Mouse (Mus musculus) heart, embryonic 10.5 days (tissue): ENCODE measurements around the gene Bmp7. TPM values are rescaled to one million over a fixed set of nuclear protein-coding genes. Genes with fewer than 3 reads are reported as not detected.
A peak's percentile ranks its signal among the peaks of the same experiment; 100 is the strongest.

Experiments
- DNase-seq: peaks from one replicate; pipeline ENCODE4 v3.0.0-alpha.2; 2017; ENCODE audit warnings: low spot score
- H3K27ac ChIP-seq: fragments of 300-500 bp; sonication (generic); 2 replicates; pipeline ENCODE4 v1.5.1; 2016; ENCODE audit warnings: mild to moderate bottlenecking
- H3K27me3 ChIP-seq: fragments of 300-500 bp; sonication (generic); 2 replicates; pipeline ENCODE4 v1.6.1; 2016; ENCODE audit warnings: mild to moderate bottlenecking; ENCODE audit not compliant: poor library complexity, insufficient read depth, severe bottlenecking
- H3K36me3 ChIP-seq: fragments of 300-500 bp; sonication (generic); 2 replicates; pipeline ENCODE4 v1.6.1; 2016; ENCODE audit warnings: mild to moderate bottlenecking, moderate library complexity
- H3K4me1 ChIP-seq: fragments of 300-500 bp; sonication (generic); 2 replicates; pipeline ENCODE4 v1.6.1; 2016; ENCODE audit warnings: mild to moderate bottlenecking
- H3K4me3 ChIP-seq: fragments of 300-500 bp; sonication (generic); 2 replicates; pipeline ENCODE4 v1.5.1; 2016; ENCODE audit warnings: mild to moderate bottlenecking, moderate library complexity
- H3K9me3 ChIP-seq: fragments of 300-500 bp; sonication (generic); 2 replicates; pipeline ENCODE4 v1.6.1; 2016; ENCODE audit warnings: mild to moderate bottlenecking, moderate library complexity
- WGBS: fragments of 180-500 bp; shearing (Covaris S2); methylation state at CpG from one replicate; pipeline ENCODE4 v1.1.7; 2016; 5-methylcytosine and 5-hydroxymethylcytosine counted together
- polyA plus RNA-seq: library from polyadenylated mRNA; unstranded; fragments of >200 nt; fragmentation: Nextera tagmentation; extraction: Ambion mirVana; gene quantifications from 2 replicates; pipeline ENCODE4 v1.2.1, GENCODE M21; 2016

Bmp7 gene
- polyA plus RNA-seq, result 49.5 and 70.0 TPM in 2 replicates

GRCm38 (mm10) chr2:172940003-172940798 is at the start of gene Bmp7:
TSS of gene Bmp7 (minus strand) at chr2:172940321.
- H3K4me3 ChIP-seq, result peak within 1 kb of the TSS; percentile 72
- H3K9me3 ChIP-seq, result no peaks in the 10 kb centered on the region
- H3K27ac ChIP-seq, result peak within 1 kb of the TSS; percentile 88
- peaks cover 71% of the 10 kb centered on the region for H3K4me1 ChIP-seq
- H3K36me3 ChIP-seq, result no peaks in the 10 kb centered on the region
- peak; percentile 91 for DNase-seq
- under 1% methylated on average over 78 of the region's 82 CpGs for WGBS
- H3K27me3 ChIP-seq, result peaks cover 81% of the 10 kb centered on the region

- Histone ChIP-seq H3K4me3 (no peak overlapping the region), H3K27ac (no peak overlapping the region), H3K36me3 (no peaks in the 10 kb centered on the region), H3K27me3 (peaks cover 8% of the 10 kb centered on the region), H3K9me3 (no peaks in the 10 kb centered on the region), H3K4me1 (peaks cover 11% of the 10 kb centered on the region)
- no peak for DNase-seq
- 30% methylated on average over 9 of the region's 9 CpGs for WGBS
Observed at GRCm38 (mm10) chr2:172982776-172983561, 42.8 kb upstream of the Bmp7 start.

- Histone ChIP-seq H3K4me1 (peaks cover 35% of the 10 kb centered on the region), H3K27me3 (no peaks in the 10 kb centered on the region; the same call in 1 of the 2 replicates), H3K9me3 (no peaks in the 10 kb centered on the region), H3K27ac (no peak overlapping the region), H3K4me3 (no peak overlapping the region), H3K36me3 (no peaks in the 10 kb centered on the region)
- WGBS, result 88% methylated on average over 43 of the region's 43 CpGs
- DNase-seq, result no peak
Observed at GRCm38 (mm10) chr2:172979666-172980345, 39.7 kb upstream of the Bmp7 start.

GRCm38 (mm10) chr2:172978131-172978633 is 38.1 kb upstream of the Bmp7 start:
- Histone ChIP-seq H3K4me1 (peaks cover 46% of the 10 kb centered on the region), H3K27ac (peak overlapping the region; percentile 83; the same call in 1 of the 2 replicates), H3K4me3 (no peak overlapping the region), H3K9me3 (no peaks in the 10 kb centered on the region), H3K36me3 (no peaks in the 10 kb centered on the region), H3K27me3 (no peaks in the 10 kb centered on the region; the same call in 1 of the 2 replicates)
- WGBS, result 45% methylated on average over 4 of the region's 4 CpGs
- DNase-seq, result no peak

- Histone ChIP-seq H3K27ac (peak within 1 kb of the TSS; percentile 83), H3K36me3 (no peaks in the 10 kb centered on the region), H3K4me1 (peaks cover 41% of the 10 kb centered on the region), H3K9me3 (no peaks in the 10 kb centered on the region), H3K27me3 (no peaks in the 10 kb centered on the region; the same call in 1 of the 2 replicates), H3K4me3 (peak within 1 kb of the TSS; percentile 47)
- no peak for DNase-seq
- 16% methylated on average over 14 of the region's 14 CpGs for WGBS
Observed at GRCm38 (mm10) chr2:172977409-172978130, 37.4 kb upstream of the Bmp7 start, which contains the start of gene Spo11. TSS of gene Spo11 (plus strand) at chr2:172977700.

- Histone ChIP-seq H3K27me3 (no peaks in the 10 kb centered on the region; the same call in 1 of the 2 replicates), H3K36me3 (no peaks in the 10 kb centered on the region), H3K9me3 (no peaks in the 10 kb centered on the region), H3K4me1 (peaks cover 40% of the 10 kb centered on the region), H3K4me3 (peak overlapping the region; percentile 47; the same call in 1 of the 2 replicates), H3K27ac (peak overlapping the region; percentile 83)
- WGBS, result 30% methylated on average over 7 of the region's 7 CpGs
- no peak for DNase-seq
Observed at GRCm38 (mm10) chr2:172976661-172977238, 36.6 kb upstream of the Bmp7 start.

- no peaks in the 10 kb centered on the region for H3K9me3 ChIP-seq
- H3K4me3 ChIP-seq, result no peak overlapping the region
- H3K36me3 ChIP-seq, result no peaks in the 10 kb centered on the region
- no peak for DNase-seq
- no peak overlapping the region for H3K27ac ChIP-seq
- H3K4me1 ChIP-seq, result peaks cover 40% of the 10 kb centered on the region
- H3K27me3 ChIP-seq, result no peaks in the 10 kb centered on the region; the same call in 1 of the 2 replicates
- WGBS, result 67% methylated on average over 6 of the region's 6 CpGs
Observed at GRCm38 (mm10) chr2:172975159-172975558, 35.0 kb upstream of the Bmp7 start.

- Histone ChIP-seq H3K9me3 (no peaks in the 10 kb centered on the region), H3K36me3 (no peaks in the 10 kb centered on the region), H3K4me1 (peaks cover 40% of the 10 kb centered on the region), H3K27me3 (no peaks in the 10 kb centered on the region; the same call in 1 of the 2 replicates), H3K4me3 (no peak overlapping the region), H3K27ac (no peak overlapping the region)
- 40% methylated on average over 7 of the region's 7 CpGs for WGBS
- DNase-seq, result no peak
Observed at GRCm38 (mm10) chr2:172974701-172975100, 34.6 kb upstream of the Bmp7 start.

GRCm38 (mm10) chr2:172973806-172974565 is 33.9 kb upstream of the Bmp7 start:
- Histone ChIP-seq H3K9me3 (no peaks in the 10 kb centered on the region), H3K27me3 (no peaks in the 10 kb centered on the region; the same call in 1 of the 2 replicates), H3K36me3 (no peaks in the 10 kb centered on the region), H3K27ac (no peak overlapping the region), H3K4me3 (no peak overlapping the region), H3K4me1 (peaks cover 40% of the 10 kb centered on the region)
- no peak for DNase-seq
- 17% methylated on average over 7 of the region's 7 CpGs for WGBS

- Histone ChIP-seq H3K36me3 (no peaks in the 10 kb centered on the region), H3K9me3 (no peaks in the 10 kb centered on the region), H3K27me3 (no peaks in the 10 kb centered on the region), H3K4me1 (peaks cover 27% of the 10 kb centered on the region), H3K4me3 (no peak overlapping the region), H3K27ac (no peak overlapping the region)
- whole genome bisulfite sequencing, result 87% methylated on average over 2 of the region's 2 CpGs
- no peak for DNase-seq
Observed at GRCm38 (mm10) chr2:172971865-172972264, 31.7 kb upstream of the Bmp7 start.

- 76% methylated on average over 5 of the region's 5 CpGs for WGBS
- no peak for DNase-seq
- Histone ChIP-seq H3K9me3 (no peaks in the 10 kb centered on the region), H3K27me3 (no peaks in the 10 kb centered on the region), H3K27ac (no peak overlapping the region), H3K4me1 (peaks cover 16% of the 10 kb centered on the region), H3K4me3 (no peak overlapping the region), H3K36me3 (no peaks in the 10 kb centered on the region)
Observed at GRCm38 (mm10) chr2:172966480-172966879, 26.4 kb upstream of the Bmp7 start.
